Mouse (Mus musculus) erythroblast, embryonic 14.5 days (primary cell): Measurements from ENCODE around the gene Gpsm3.

ENCODE experiments used
- GATA1 ChIP-seq: IDR thresholded peaks from 2 replicates; pipeline ENCODE4 v1.6.1; 2012; ENCODE audit warnings: low read length, inconsistent platforms, mixed read lengths
- TAL1 ChIP-seq: IDR thresholded peaks from 3 replicates; pipeline ENCODE4 v1.6.1; 2012; ENCODE audit warnings: low read length, inconsistent platforms, mixed read lengths

GRCm38 (mm10) chr17:34623161-34623560 is 33.6 kb downstream of the Gpsm3 start:
- TF ChIP-seq GATA1 (no peak), TAL1 (no peak)
